Mouse (Mus musculus) ES-Bruce4 (cell line): Measurements from ENCODE around the gene A2ml1. TPM values are rescaled to one million over a fixed set of nuclear protein-coding genes. Genes with fewer than 3 reads are reported as not detected.
"Not testable (repeated sequence)": the region's sequence is repeated elsewhere in the genome, so short reads cannot be mapped to it uniquely, and the experiment has no call there.

ENCODE experiments used
- H3K27ac ChIP-seq: 2 replicates; pipeline ENCODE4 v1.5.1; 2012; ENCODE audit warnings: low read length, inconsistent platforms; ENCODE audit not compliant: insufficient read depth
- H3K27me3 ChIP-seq: 2 replicates; pipeline ENCODE4 v1.6.1; 2012; ENCODE audit warnings: mild to moderate bottlenecking, low read length, inconsistent platforms; ENCODE audit not compliant: control insufficient read depth, poor library complexity, insufficient read depth, severe bottlenecking
- H3K36me3 ChIP-seq: 2 replicates; pipeline ENCODE4 v1.6.1; 2012; ENCODE audit warnings: inconsistent platforms, mild to moderate bottlenecking, low read length, moderate library complexity; ENCODE audit not compliant: control insufficient read depth, poor library complexity, insufficient read depth, severe bottlenecking
- H3K4me1 ChIP-seq: one replicate; pipeline ENCODE4 v1.8.1; 2011; ENCODE audit warnings: low read length; ENCODE audit not compliant: control insufficient read depth, insufficient read depth
- H3K4me3 ChIP-seq: 2 replicates; pipeline ENCODE4 v1.5.1; 2011; ENCODE audit warnings: low read depth, mild to moderate bottlenecking, low read length
- H3K9ac ChIP-seq: 2 replicates; pipeline ENCODE4 v1.6.1; 2012; ENCODE audit warnings: low read depth, mild to moderate bottlenecking, inconsistent platforms; ENCODE audit not compliant: poor library complexity, severe bottlenecking
- H3K9me3 ChIP-seq: replicated peaks from 2 replicates; pipeline ENCODE4 v1.6.1; 2012; ENCODE audit warnings: mild to moderate bottlenecking, low read length, inconsistent platforms; ENCODE audit not compliant: control insufficient read depth, poor library complexity, insufficient read depth, severe bottlenecking
- CTCF ChIP-seq: IDR thresholded peaks from one replicate; pipeline ENCODE4 v1.8.1; 2011; ENCODE audit warnings: low read depth, low read length
- EP300 ChIP-seq: IDR thresholded peaks from 2 replicates; pipeline ENCODE4 v1.6.1; 2011; ENCODE audit warnings: low read depth, low read length; ENCODE audit not compliant: insufficient read depth
- POLR2A ChIP-seq: IDR thresholded peaks from one replicate; pipeline ENCODE4 v1.8.1; 2011; ENCODE audit warnings: low read length; ENCODE audit not compliant: insufficient read depth
- polyA plus RNA-seq: library from polyadenylated mRNA; stranded (reverse); fragments of >200 nt; gene quantifications from 2 replicates; pipeline ENCODE4 v1.2.4, GENCODE M21; 2011; ENCODE audit warnings: low read depth; ENCODE audit not compliant: missing spikeins, insufficient read depth, insufficient read length

A2ml1 gene
- polyA plus RNA-seq = not detected in 2 replicates

- Histone ChIP-seq H3K27me3 (no peaks in the 10 kb centered on the region), H3K4me3 (no peak within 1 kb of the TSS), H3K27ac (no peak within 1 kb of the TSS), H3K4me1 (no peaks in the 10 kb centered on the region), H3K36me3 (no peaks in the 10 kb centered on the region), H3K9me3 (no peaks in the 10 kb centered on the region), H3K9ac (no peak within 1 kb of the TSS)
- TF ChIP-seq POLR2A (no peak), EP300 (no peak), CTCF (no peak)
These were observed at the start of gene A2ml1 for GRCm38 (mm10) chr6:128581508-128581907. Gene A2ml1 (minus strand): TSS chr6:128581608.

- TF ChIP-seq CTCF = peak; percentile 56
These were observed 48.6 kb upstream of the A2ml1 start for GRCm38 (mm10) chr6:128629771-128630739.

GRCm38 (mm10) chr6:128625246-128625645 is 43.8 kb upstream of the A2ml1 start:
- not testable (repeated sequence) for H3K27ac ChIP-seq, H3K4me1 ChIP-seq, H3K27me3 ChIP-seq, H3K9ac ChIP-seq, H3K9me3 ChIP-seq, H3K4me3 ChIP-seq, H3K36me3 ChIP-seq

More at GRCm38 (mm10) chr6:128629771-128630739, 48.6 kb upstream of the A2ml1 start:
- H3K36me3 ChIP-seq, H3K4me1 ChIP-seq, H3K27ac ChIP-seq, H3K9me3 ChIP-seq, H3K9ac ChIP-seq, H3K27me3 ChIP-seq: not testable (repeated sequence)
- peak overlapping the region; percentile 6; the same call in 1 of the 2 replicates for H3K4me3 ChIP-seq

- no peak overlapping the region for H3K27ac ChIP-seq
- no peak overlapping the region for H3K4me3 ChIP-seq
- H3K9ac ChIP-seq = no peak overlapping the region
- TF ChIP-seq CTCF (no peak), POLR2A (no peak), EP300 (no peak)
- H3K9me3 ChIP-seq = no peaks in the 10 kb centered on the region
- H3K36me3 ChIP-seq = no peaks in the 10 kb centered on the region
- no peaks in the 10 kb centered on the region for H3K27me3 ChIP-seq
- no peaks in the 10 kb centered on the region for H3K4me1 ChIP-seq
These were observed 43.0 kb upstream of the A2ml1 start for GRCm38 (mm10) chr6:128624425-128624824.

GRCm38 (mm10) chr6:128623433-128623832 is 42.0 kb upstream of the A2ml1 start, which contains the start of gene Klrb1a:
Gene Klrb1a (minus strand): TSS chr6:128623533.
- H3K9me3 ChIP-seq, H3K36me3 ChIP-seq, H3K27ac ChIP-seq, H3K27me3 ChIP-seq, H3K4me1 ChIP-seq, H3K4me3 ChIP-seq, H3K9ac ChIP-seq: not testable (repeated sequence)

- Histone ChIP-seq H3K4me1 (no peaks in the 10 kb centered on the region), H3K9ac (no peak overlapping the region), H3K36me3 (no peaks in the 10 kb centered on the region), H3K27me3 (no peaks in the 10 kb centered on the region), H3K9me3 (no peaks in the 10 kb centered on the region), H3K27ac (no peak overlapping the region), H3K4me3 (no peak overlapping the region)
- TF ChIP-seq POLR2A (no peak), EP300 (no peak), CTCF (no peak)
These were observed 41.3 kb upstream of the A2ml1 start for GRCm38 (mm10) chr6:128622733-128623132.
